Mouse (Mus musculus) cerebellum, adult 11-12 months (tissue): Measurements from ENCODE around the gene Awat1.

ENCODE experiments used
- DNase-seq: peaks from one replicate; pipeline ENCODE4 v3.0.0; 2022

The Awat1 gene

GRCm38 (mm10) chrX:100571951-100572350 lies at the start of gene Awat1:
Gene Awat1, plus strand, starts transcription at chrX:100572251.
- DNase-seq: no peak

DNA sequence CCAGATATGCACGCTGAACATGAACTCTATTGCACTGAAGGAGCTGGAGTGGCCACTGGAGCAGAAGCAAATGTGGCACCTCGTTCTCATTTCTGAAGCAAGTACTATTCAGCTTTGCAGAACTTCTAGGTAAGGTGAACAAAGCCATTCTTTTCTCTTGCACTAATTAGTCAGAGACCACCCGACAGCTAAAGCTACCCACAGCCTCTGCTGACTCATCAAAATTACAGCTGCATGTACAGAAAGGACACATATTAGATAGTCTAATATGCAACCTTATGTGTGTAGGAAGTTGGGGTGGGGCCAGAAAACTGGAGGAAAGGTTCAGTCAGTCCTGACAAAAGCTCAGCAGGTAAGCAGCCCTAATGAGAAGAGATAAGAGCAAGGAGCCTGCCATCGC lies 47.6 kb upstream of the Awat1 start, which contains the start of gene Dgat2l6:
Gene Dgat2l6 (plus strand): TSS at position 368 of the 400 bp plus-strand sequence.
- DNase-seq: no peak

GRCm38 (mm10) chrX:100556026-100556425 lies 16.0 kb upstream of the Awat1 start:
- no peak for DNase-seq

- DNase-seq: no peak
Measured at GRCm38 (mm10) chrX:100565696-100566095, 6.4 kb upstream of the Awat1 start.

GRCm38 (mm10) chrX:100594791-100595190 lies 22.7 kb downstream of the Awat1 start, which contains the start of gene P2ry4:
Gene P2ry4, minus strand, starts transcription at chrX:100594869.
- no peak for DNase-seq

- no peak for DNase-seq
Measured at GRCm38 (mm10) chrX:100597439-100597838, 25.4 kb downstream of the Awat1 start.

- no peak for DNase-seq
Measured at GRCm38 (mm10) chrX:100599755-100600154, 27.7 kb downstream of the Awat1 start.

DNA sequence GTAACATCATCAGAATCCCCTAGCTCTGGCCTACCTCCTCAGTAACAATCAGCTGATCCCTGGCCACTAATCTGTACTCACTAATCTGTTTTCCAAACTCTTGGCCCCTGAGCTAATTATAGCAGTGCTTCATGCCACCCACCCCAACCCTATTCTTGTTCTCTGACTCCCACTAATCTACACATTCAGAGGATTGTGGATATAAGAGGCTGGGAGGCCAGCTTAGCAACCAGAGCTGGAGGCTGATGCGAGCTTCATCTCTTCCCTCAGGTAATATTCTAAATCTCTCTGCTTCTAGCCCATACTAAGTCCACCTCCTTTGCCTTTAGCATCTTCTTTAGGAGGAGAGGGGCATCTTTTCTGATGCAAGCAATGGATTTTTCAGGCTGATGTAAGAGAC lies 33.3 kb downstream of the Awat1 start, which contains the start of gene Arr3:
Gene Arr3 (plus strand): TSS at position 184 of the 400 bp plus-strand sequence.
- no peak for DNase-seq

GRCm38 (mm10) chrX:100618488-100618887 lies 46.4 kb downstream of the Awat1 start:
- no peak for DNase-seq

- no peak for DNase-seq
Measured at GRCm38 (mm10) chrX:100621366-100621765, 49.3 kb downstream of the Awat1 start.

GRCm38 (mm10) chrX:100624242-100624641 lies 52.2 kb downstream of the Awat1 start:
- DNase-seq: no peak

- DNase-seq: no peak
Measured at GRCm38 (mm10) chrX:100625146-100625545, 53.1 kb downstream of the Awat1 start.

- DNase-seq: no peak
Measured at GRCm38 (mm10) chrX:100625546-100625801, 53.4 kb downstream of the Awat1 start, which contains the start of gene Kif4. Gene Kif4, plus strand, starts transcription at chrX:100625737.

- peak; percentile 88 for DNase-seq
Measured at GRCm38 (mm10) chrX:100625802-100626793, 54.0 kb downstream of the Awat1 start, which contains the start of gene Pdzd11. Gene Pdzd11, minus strand, starts transcription at chrX:100626568.
